Mouse (Mus musculus) C2C12 (cell line): ENCODE data around the gene Fxyd2. TPM values are rescaled to one million over a fixed set of nuclear protein-coding genes. Genes with fewer than 3 reads are reported as not detected.

Experiments
- H3K27me3 ChIP-seq: one replicate; pipeline ENCODE4 v1.6.1; 2011; ENCODE audit not compliant: control insufficient read depth, insufficient read depth, insufficient read length
- H3K36me3 ChIP-seq: one replicate; pipeline ENCODE4 v1.6.1; 2011; ENCODE audit not compliant: control insufficient read depth, insufficient read depth
- H3K4me3 ChIP-seq: one replicate; pipeline ENCODE4 v1.5.1; 2011; ENCODE audit warnings: mild to moderate bottlenecking, control low read depth; ENCODE audit not compliant: poor library complexity, insufficient read depth, severe bottlenecking
- H3K79me2 ChIP-seq: one replicate; pipeline ENCODE4 v1.6.1; 2011; ENCODE audit not compliant: control insufficient read depth, insufficient read depth
- H3K79me3 ChIP-seq: one replicate; pipeline ENCODE4 v1.6.1; 2011; ENCODE audit warnings: low read depth, control low read depth
- H3ac ChIP-seq: one replicate; pipeline ENCODE3; 2011; ENCODE audit warnings: low read depth; ENCODE audit not compliant: control insufficient read depth, insufficient read length
- CEBPB ChIP-seq: IDR thresholded peaks from one replicate; pipeline ENCODE4 v1.6.1; 2011; ENCODE audit warnings: low read depth, mild to moderate bottlenecking, control low read depth, moderate library complexity
- CTCF ChIP-seq: IDR thresholded peaks from one replicate; pipeline ENCODE4 v1.5.1; 2011; ENCODE audit not compliant: control insufficient read depth, insufficient read depth, insufficient read length
- FOSL1 ChIP-seq: IDR thresholded peaks from one replicate; pipeline ENCODE4 v1.8.0; 2011; ENCODE audit warnings: mild to moderate bottlenecking, low read length; ENCODE audit not compliant: poor library complexity, insufficient read depth, severe bottlenecking
- MAX ChIP-seq: IDR thresholded peaks from one replicate; pipeline ENCODE4 v1.6.1; 2011; ENCODE audit warnings: mild to moderate bottlenecking, control low read depth
- MYOD1 ChIP-seq: IDR thresholded peaks from one replicate; pipeline ENCODE4 v1.6.1; 2011; ENCODE audit warnings: low read depth; ENCODE audit not compliant: control insufficient read depth, insufficient read length
- MYOG ChIP-seq: IDR thresholded peaks from one replicate; pipeline ENCODE4 v1.6.1; 2011; ENCODE audit not compliant: control insufficient read depth, insufficient read length; ENCODE audit errors: extremely low read depth
- USF1 ChIP-seq: IDR thresholded peaks from one replicate; pipeline ENCODE4 v1.6.1; 2011; ENCODE audit warnings: low read depth, mild to moderate bottlenecking, control low read depth, moderate library complexity
- polyA plus RNA-seq: library from polyadenylated mRNA; unstranded; fragments of >200 nt; fragmentation: generic; extraction: Trizol; gene quantifications from one replicate; pipeline ENCODE4 v1.2.1, GENCODE M21; 2012; ENCODE audit warnings: missing spikeins

The Fxyd2 gene
- polyA plus RNA-seq, 1 experiment: not detected

DNA sequence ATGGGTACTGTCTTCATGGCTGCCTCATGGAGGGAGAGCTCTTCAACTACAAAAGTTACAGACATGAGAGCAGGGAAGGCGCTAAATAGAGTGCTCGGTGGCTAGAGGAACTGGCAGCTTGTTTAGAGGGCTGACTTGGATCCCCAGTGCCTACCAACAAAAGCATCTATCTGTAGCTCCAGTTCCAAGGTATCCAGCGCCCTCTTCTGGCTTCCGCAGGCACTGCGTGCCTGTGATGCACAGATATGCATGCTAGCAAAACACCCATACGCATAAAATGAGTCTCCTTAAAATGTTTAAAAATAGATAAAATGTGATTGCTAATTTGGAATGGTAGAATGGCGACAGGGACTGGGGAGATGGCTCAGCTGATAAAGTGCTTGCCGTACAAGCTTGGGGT lies 21.7 kb downstream of the Fxyd2 start:
- Histone ChIP-seq H3K79me2 (no peaks in the 10 kb centered on the region), H3K4me3 (no peak overlapping the region), H3K36me3 (no peaks in the 10 kb centered on the region), H3K79me3 (no peaks in the 10 kb centered on the region), H3ac (no peak overlapping the region), H3K27me3 (peaks cover 13% of the 10 kb centered on the region)
- no peak for TF ChIP-seq MYOD1
- no peak for TF ChIP-seq MYOG
- no peak for TF ChIP-seq MAX
- TF ChIP-seq CEBPB: no peak
- no peak for TF ChIP-seq FOSL1
- no peak for TF ChIP-seq CTCF
- no peak for TF ChIP-seq USF1

- TF ChIP-seq USF1 (no peak), CEBPB (no peak), FOSL1 (no peak), MYOG (no peak), MYOD1 (no peak), MAX (no peak), CTCF (no peak)
- Histone ChIP-seq H3K4me3 (no peak overlapping the region), H3K27me3 (peaks cover 11% of the 10 kb centered on the region), H3K79me3 (no peaks in the 10 kb centered on the region), H3ac (no peak overlapping the region), H3K36me3 (no peaks in the 10 kb centered on the region), H3K79me2 (no peaks in the 10 kb centered on the region)
These were observed 23.4 kb downstream of the Fxyd2 start for GRCm38 (mm10) chr9:45422761-45423298.

- Histone ChIP-seq H3K79me3 (no peaks in the 10 kb centered on the region), H3K27me3 (peaks cover 23% of the 10 kb centered on the region)
- TF ChIP-seq MYOG: no peak
- no peak for TF ChIP-seq CEBPB
- no peak for TF ChIP-seq CTCF
- no peak for TF ChIP-seq MYOD1
- no peak for TF ChIP-seq USF1
- no peak for TF ChIP-seq FOSL1
- no peak for TF ChIP-seq MAX
These were observed 27.0 kb downstream of the Fxyd2 start, which contains the start of gene Dscaml1 for GRCm38 (mm10) chr9:45426456-45426855. Dscaml1 (plus strand) TSS chr9:45426628.

GRCm38 (mm10) chr9:45429392-45429791 lies 29.9 kb downstream of the Fxyd2 start:
- H3K36me3 ChIP-seq: no peaks in the 10 kb centered on the region
- H3K4me3 ChIP-seq: no peak overlapping the region
- peaks cover 37% of the 10 kb centered on the region for H3K27me3 ChIP-seq
- H3K79me3 ChIP-seq: no peaks in the 10 kb centered on the region
- H3K79me2 ChIP-seq: no peaks in the 10 kb centered on the region
- TF ChIP-seq CEBPB (no peak), CTCF (no peak), FOSL1 (no peak)
- H3ac ChIP-seq: no peak overlapping the region

More at GRCm38 (mm10) chr9:45426456-45426855, 27.0 kb downstream of the Fxyd2 start, which contains the start of gene Dscaml1:
- H3K79me2 ChIP-seq: no peaks in the 10 kb centered on the region
- H3ac ChIP-seq: no peak within 1 kb of the TSS
- H3K36me3 ChIP-seq: no peaks in the 10 kb centered on the region
- no peak within 1 kb of the TSS for H3K4me3 ChIP-seq

DNA sequence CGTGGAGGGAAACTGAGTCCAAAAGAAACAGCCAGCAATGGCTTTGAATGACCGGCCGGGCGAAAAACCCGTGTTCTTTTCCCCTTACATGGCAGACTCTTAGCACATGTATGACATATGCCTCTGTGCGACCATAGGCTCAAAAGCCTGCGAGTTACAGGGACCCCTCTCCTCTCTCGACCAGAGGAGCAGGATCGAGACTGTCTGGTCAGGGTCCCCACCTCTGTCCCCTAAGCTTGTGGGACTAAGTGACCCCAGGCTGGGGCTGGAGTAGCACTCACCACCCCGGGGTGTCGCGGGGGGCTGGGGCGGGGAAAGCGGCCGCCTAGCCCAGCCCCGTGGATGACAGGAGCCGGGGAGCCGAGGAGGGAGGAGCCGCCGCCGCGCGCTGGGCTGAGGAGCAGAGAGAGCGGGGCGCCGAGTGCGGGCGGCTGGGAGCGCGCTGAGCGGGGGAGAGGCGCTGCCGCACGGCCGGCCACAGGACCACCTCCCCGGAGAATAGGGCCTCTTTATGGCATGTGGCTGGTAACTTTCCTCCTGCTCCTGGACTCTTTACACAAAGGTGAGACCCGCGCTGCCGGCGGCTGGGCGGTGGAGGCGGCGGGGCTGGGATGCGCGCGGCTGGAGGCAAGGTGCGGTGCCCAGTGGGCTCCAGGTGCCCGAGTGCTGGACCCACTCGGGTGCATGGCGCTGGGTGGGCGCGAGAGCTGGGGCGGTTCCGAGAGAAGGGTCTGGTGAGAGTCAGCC lies 30.7 kb downstream of the Fxyd2 start:
- Histone ChIP-seq H3ac (no peak overlapping the region), H3K27me3 (peaks cover 37% of the 10 kb centered on the region), H3K4me3 (no peak overlapping the region), H3K79me3 (no peaks in the 10 kb centered on the region), H3K79me2 (no peaks in the 10 kb centered on the region), H3K36me3 (no peaks in the 10 kb centered on the region)
- TF ChIP-seq CTCF: no peak
- TF ChIP-seq USF1: no peak
- no peak for TF ChIP-seq MYOD1
- no peak for TF ChIP-seq CEBPB
- no peak for TF ChIP-seq MAX

DNA sequence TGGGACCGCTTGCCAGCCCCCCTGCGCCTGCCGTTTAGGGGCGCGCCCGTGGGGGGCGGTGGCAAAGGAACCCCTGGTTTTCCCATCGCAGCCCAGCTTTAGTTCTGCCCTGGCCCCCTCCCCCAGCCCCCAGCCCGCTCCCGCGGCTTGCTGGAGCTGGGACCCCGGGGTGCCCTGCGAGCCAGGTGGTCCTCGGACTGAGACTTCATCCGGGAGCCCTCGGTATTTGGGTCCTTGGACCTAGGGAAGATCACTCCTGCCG lies 31.2 kb downstream of the Fxyd2 start:
- no peak overlapping the region for H3ac ChIP-seq
- no peaks in the 10 kb centered on the region for H3K79me3 ChIP-seq
- H3K79me2 ChIP-seq: no peaks in the 10 kb centered on the region
- TF ChIP-seq MAX: no peak
- no peak for TF ChIP-seq MYOG
- no peak for TF ChIP-seq FOSL1
- TF ChIP-seq USF1: no peak
- TF ChIP-seq MYOD1: no peak
- TF ChIP-seq CTCF: no peak
- no peak for TF ChIP-seq CEBPB
- no peaks in the 10 kb centered on the region for H3K36me3 ChIP-seq
- no peak overlapping the region for H3K4me3 ChIP-seq
- H3K27me3 ChIP-seq: peaks cover 37% of the 10 kb centered on the region
